In genomic region chr19:46878346-46878745, GRCm38 (mm10) we compare ENCODE assay signal across 8 mouse cellular contexts.
A peak's percentile ranks its signal among the peaks of the same experiment; 100 is the strongest.
DNase-seq lines count a peak whose midpoint lies in the region; TF ChIP-seq lines count a peak whose summit lies in the region.
"Had no signal": no experiment of that assay in that cellular context is flagged by ENCODE, and none has a peak within 500 bp of the region (broad histone marks: within the 10 kb centered on the region; RNA-seq: fewer than 3 reads in every experiment).

No protein-coding gene starts in this region.

- no peak overlapping the region for H3K4me3 ChIP-seq in testis, adult 2 months (ENCODE audit: control insufficient read depth, low read depth, low read length)
- H3K4me3 ChIP-seq: lung, embryonic 15.5 days had no signal

- H3K27me3 ChIP-seq in testis, adult 2 months (ENCODE audit: control insufficient read depth, insufficient read depth, low read length): no peaks in the 10 kb centered on the region
- H3K27me3 ChIP-seq: lung, embryonic 15.5 days had no signal

- no peak for DNase-seq in testis, postnatal 14 days (ENCODE audit: low spot score)
- DNase-seq in adrenal gland, postnatal 10 days: peak; percentile 71
- DNase-seq in frontal cortex, postnatal 36 days (ENCODE audit: low spot score in 2 of 2): peak; percentile 60 to 64
- DNase-seq in kidney, postnatal 4 days: peak; percentile 76 to 81
- peak; percentile 66 to 73 for DNase-seq in lung, postnatal 4 days
- peak; percentile 62 for DNase-seq in thymus, postnatal 0 days (ENCODE audit: low spot score)

- H3K4me1 ChIP-seq in testis, adult 2 months (ENCODE audit: control insufficient read depth, insufficient read depth, low read length): no peaks in the 10 kb centered on the region
- H3K4me1 ChIP-seq: lung, embryonic 15.5 days had no signal

- peak; percentile 32; the same call in 1 of the 2 replicates for TF ChIP-seq CTCF in testis, adult 2 months (IDR thresholded peaks at IDR 0.05; ENCODE audit: control insufficient read depth, insufficient read depth, insufficient replicate concordance, low read depth, low read length)

- TF ChIP-seq POLR2A in testis, adult 2 months (IDR thresholded peaks at IDR 0.05; ENCODE audit: control insufficient read depth, low read depth, low read length): no peak

- no peak overlapping the region for H3K27ac ChIP-seq in testis, adult 2 months (ENCODE audit: control insufficient read depth, insufficient read depth, low read depth, low read length)
- H3K27ac ChIP-seq: lung, embryonic 15.5 days had no signal

- H3K36me3 ChIP-seq in testis, adult 2 months (ENCODE audit: control insufficient read depth, insufficient read depth, low read length): no peaks in the 10 kb centered on the region; the same call in 1 of the 2 replicates
